Mouse (Mus musculus) granulocyte monocyte progenitor cell, adult 5-6 weeks (primary cell): ENCODE measurements around the gene Igsf9b. TPM values are rescaled to one million over a fixed set of nuclear protein-coding genes. Genes with fewer than 3 reads are reported as not detected.

ENCODE experiments used
- ATAC-seq: replicated peaks from 2 replicates; pipeline ENCODE4 v1.8.0; 2016; ENCODE audit warnings: mild to moderate bottlenecking, moderate TSS enrichment, inconsistent platforms; ENCODE audit not compliant: poor library complexity, severe bottlenecking
- total RNA-seq, 2 experiments: library from RNA; stranded (forward) in 1 of 2; stranded (reverse) in 1 of 2; fragments of 200-712, 200-1000 nt in 1 of 2; fragments of >200 nt in 1 of 2; fragmentation: Nextera tagmentation in 1 of 2; gene quantifications; 2 replicates each; pipeline ENCODE4 v1.2.3; 2014 to 2017

Gene Igsf9b
- total RNA-seq, 2 experiments from 2014 or later, result 0.10 TPM; not detected in 1

DNA sequence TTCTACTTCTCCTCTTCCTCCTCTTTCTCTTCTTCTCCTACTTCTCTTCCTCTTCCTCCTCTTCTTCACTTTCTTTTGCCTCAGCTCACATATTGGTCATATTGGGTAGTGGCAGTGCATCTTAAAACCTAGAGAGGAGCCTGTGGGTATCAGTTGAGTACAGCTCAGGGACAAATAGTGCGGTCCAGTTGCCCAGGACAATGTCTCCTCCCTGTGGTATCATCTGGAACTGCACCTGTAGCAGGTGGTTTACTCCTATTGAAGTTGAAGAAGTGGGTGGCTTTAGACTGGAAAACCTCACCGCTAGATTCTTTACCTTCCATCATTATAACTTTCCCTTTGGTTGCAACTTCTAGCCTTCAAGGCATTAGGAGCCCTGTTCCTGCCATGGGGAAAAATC is 26.9 kb downstream of the Igsf9b start:
- ATAC-seq, result peak; percentile 52; the same call in 1 of the 2 replicates

GRCm38 (mm10) chr9:27327558-27327957 is 28.6 kb downstream of the Igsf9b start:
- ATAC-seq, result no peak

- ATAC-seq, result no peak
Observed at GRCm38 (mm10) chr9:27330374-27330773, 31.4 kb downstream of the Igsf9b start.

- ATAC-seq, result no peak
Observed at GRCm38 (mm10) chr9:27331538-27331937, 32.5 kb downstream of the Igsf9b start.

DNA sequence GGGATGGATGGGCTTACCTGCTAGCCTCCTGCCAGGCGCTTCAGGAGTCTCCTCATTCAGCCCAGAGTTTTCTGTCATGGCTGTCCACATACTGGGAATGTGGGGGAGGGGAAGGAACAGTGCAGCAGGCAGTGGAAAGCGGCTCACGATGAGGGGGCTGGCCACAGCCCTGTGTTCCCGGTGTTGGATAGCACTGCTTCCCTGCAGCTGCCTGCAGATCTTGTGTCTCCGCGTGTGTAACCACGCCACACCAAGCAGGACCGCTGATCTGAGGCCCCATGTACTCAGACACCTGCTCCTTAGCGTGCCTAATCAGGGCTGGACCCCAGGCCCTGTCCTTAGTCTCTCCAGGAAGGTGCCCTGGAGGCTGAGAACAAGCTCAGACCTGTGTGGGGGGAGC is 35.9 kb downstream of the Igsf9b start:
- ATAC-seq, result no peak

- ATAC-seq, result no peak
Observed at GRCm38 (mm10) chr9:27336962-27337636, 38.1 kb downstream of the Igsf9b start.

DNA sequence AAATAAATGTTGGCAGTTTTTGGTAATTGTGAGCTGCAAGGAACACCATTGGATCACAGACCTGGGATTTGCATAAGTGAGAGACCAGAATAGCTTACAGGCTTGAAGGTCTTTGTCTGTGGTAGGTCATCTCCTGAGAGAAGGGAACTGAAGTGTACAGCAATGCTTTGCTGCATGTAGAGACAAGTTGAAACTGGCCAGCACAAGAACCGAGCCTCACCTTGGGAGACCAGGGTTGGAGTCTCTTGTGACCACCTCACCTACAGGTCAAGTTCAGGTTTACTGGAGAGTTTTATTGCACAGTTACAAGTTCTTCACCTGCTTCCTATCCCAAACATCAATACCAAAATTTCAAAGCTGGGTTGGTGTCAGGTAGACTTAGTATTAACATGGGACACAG is 40.2 kb downstream of the Igsf9b start:
- ATAC-seq, result no peak

- no peak for ATAC-seq
Observed at GRCm38 (mm10) chr9:27346541-27347269, 47.7 kb downstream of the Igsf9b start.

DNA sequence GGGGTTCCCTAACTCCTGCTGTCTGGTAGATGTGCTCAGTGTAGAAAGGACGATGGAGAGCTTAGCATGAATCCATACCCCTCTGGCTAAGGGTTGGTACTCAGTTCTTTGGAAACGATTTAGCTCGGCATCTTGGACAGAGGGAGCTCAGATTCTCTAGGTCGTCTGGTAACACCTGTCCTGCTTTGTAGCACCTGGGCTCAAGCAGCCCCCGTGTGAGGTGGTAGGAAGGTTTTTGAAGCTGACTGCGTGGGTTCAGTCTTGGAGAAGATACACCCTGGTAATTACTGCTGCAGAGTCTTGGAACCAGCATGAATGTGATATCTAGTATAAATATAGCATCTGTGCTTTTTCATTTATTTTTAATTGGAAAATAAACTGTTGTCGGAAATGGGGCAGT is 54.1 kb downstream of the Igsf9b start:
- ATAC-seq, result no peak

GRCm38 (mm10) chr9:27357893-27358292 is 58.9 kb downstream of the Igsf9b start:
- ATAC-seq, result no peak

DNA sequence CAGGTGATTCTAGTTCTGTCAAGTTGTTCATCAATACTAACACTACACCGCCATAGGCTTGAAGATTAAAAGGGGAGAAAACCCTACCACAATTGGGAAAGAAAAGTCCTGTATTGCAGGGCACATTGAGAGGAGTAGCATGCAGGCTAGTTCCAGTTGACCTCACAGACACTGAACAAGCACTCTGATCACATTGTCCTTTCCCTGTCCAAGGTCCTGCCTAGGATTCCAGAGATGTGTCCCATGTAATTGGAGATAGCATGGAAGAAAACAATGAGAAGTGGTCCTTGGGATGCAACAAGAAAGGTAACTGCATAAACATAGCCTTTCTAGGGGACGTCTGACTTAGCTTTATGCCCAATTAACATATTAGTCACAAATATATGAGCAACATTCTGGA is 68.2 kb downstream of the Igsf9b start:
- no peak for ATAC-seq

DNA sequence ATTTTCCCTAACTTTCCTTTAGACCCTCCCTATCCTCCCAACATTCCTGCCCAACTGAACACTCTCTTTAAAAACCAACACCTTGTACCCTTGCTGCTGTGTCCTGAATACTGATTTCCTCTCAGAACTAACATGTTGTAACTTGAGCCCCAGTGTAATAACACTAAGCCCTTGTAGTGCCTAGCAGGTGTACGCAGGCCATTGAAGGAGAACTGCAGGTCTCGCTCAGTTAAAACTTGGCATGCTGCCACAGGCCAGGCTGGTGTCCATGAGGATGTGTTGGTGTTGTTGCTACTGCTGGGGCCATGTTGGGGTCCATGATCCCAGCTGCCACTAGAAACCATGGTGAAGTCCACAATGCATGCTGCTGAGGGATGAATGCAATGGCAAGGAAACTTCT is 70.1 kb downstream of the Igsf9b start:
- no peak for ATAC-seq

- ATAC-seq, result no peak
Observed at GRCm38 (mm10) chr9:27375746-27376145, 76.7 kb downstream of the Igsf9b start.

DNA sequence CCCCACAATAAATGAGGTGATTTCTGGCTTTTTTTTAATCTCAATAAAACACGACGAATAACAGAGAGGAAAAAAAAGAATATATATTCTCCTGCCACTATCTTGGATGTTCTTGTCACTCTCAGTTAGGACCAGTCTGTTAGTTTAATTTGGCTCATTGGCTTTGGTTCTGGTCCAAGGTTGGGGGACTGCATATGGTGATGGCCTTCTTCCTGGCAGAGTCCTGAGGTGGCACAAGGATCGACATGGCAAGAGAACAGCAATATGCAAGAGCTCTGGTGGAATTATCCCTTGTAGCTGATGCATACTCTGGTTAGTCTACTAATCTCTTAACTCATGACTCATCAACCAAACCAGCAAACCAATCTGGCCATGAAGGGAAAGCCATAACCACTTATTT is 87.9 kb downstream of the Igsf9b start:
- no peak for ATAC-seq

DNA sequence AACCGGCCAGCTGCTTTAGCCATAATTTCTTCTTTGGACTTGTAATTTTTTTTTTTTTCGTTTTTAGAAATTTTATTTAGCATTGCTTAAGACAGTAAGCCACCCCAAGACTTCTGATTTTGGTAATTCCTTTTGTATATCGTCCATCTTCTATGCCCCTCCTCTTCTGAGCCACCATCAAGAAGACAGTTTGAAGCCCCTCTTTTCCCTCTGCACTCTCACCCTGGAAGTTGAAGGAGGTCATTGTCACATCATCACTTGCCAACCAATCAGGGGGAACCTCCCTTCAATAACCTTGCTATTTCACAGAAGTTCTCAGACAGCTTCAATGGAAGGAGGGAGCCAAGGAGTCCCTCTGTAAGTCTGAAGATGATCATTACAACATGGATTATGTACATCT is 97.5 kb downstream of the Igsf9b start, which contains the start of gene Spata19:
Gene Spata19 (plus strand): TSS at position 301 of the 400 bp plus-strand sequence.
- no peak for ATAC-seq

- ATAC-seq, result no peak
Observed at GRCm38 (mm10) chr9:27401169-27401568, 102.2 kb downstream of the Igsf9b start.

Other genes with a start within 250 kb of the Igsf9b start
- gene Jam3, start 143.8 kb upstream of the Igsf9b start, total RNA-seq (2014; fragmentation: Nextera tagmentation), result not detected in 2 replicates
- gene Jam3, start 143.8 kb upstream of the Igsf9b start, total RNA-seq (2017), result 0.22 and 0.26 TPM in 2 replicates
- gene Spata19, start 97.6 kb downstream of the Igsf9b start, total RNA-seq (2014; fragmentation: Nextera tagmentation), result not detected in 2 replicates
- gene Spata19, start 97.6 kb downstream of the Igsf9b start, total RNA-seq (2017), result not detected in 2 replicates